Mouse (Mus musculus) kidney, embryonic 15.5 days (tissue): Measurements from ENCODE around the gene Utf1. TPM values are rescaled to one million over a fixed set of nuclear protein-coding genes. Genes with fewer than 3 reads are reported as not detected.
A peak's percentile ranks its signal among the peaks of the same experiment; 100 is the strongest.

Experiments
- ATAC-seq: fragments of 200-750 bp; cut with Nextera tagmentation; replicated peaks from 2 replicates; pipeline ENCODE4 v1.8.0; 2017; ENCODE audit warnings: moderate TSS enrichment; ENCODE audit not compliant: low FRiP score
- H3K27ac ChIP-seq: fragments of 300-500 bp; sonication (generic); 2 replicates; pipeline ENCODE4 v1.5.1; 2015; ENCODE audit warnings: mild to moderate bottlenecking, inconsistent platforms
- H3K27me3 ChIP-seq: fragments of 300-500 bp; sonication (generic); 2 replicates; pipeline ENCODE4 v1.6.1; 2015; ENCODE audit warnings: inconsistent platforms
- H3K36me3 ChIP-seq: fragments of 300-500 bp; sonication (generic); 2 replicates; pipeline ENCODE4 v1.6.1; 2015; ENCODE audit warnings: inconsistent platforms
- H3K4me1 ChIP-seq: fragments of 300-500 bp; sonication (generic); 2 replicates; pipeline ENCODE4 v1.6.1; 2015; ENCODE audit warnings: inconsistent platforms
- H3K4me2 ChIP-seq: fragments of 300-500 bp; sonication (generic); 2 replicates; pipeline ENCODE4 v1.6.1; 2015; ENCODE audit warnings: moderate library complexity, mild to moderate bottlenecking, inconsistent platforms
- H3K4me3 ChIP-seq: fragments of 300-500 bp; sonication (generic); replicated peaks from 2 replicates; pipeline ENCODE4 v1.5.1; 2015; ENCODE audit warnings: mild to moderate bottlenecking, inconsistent platforms
- H3K9ac ChIP-seq: fragments of 300-500 bp; sonication (generic); 2 replicates; pipeline ENCODE4 v1.6.1; 2015; ENCODE audit warnings: mild to moderate bottlenecking, inconsistent platforms
- H3K9me3 ChIP-seq: fragments of 300-500 bp; sonication (generic); replicated peaks from 2 replicates; pipeline ENCODE4 v1.6.1; 2016; ENCODE audit warnings: inconsistent platforms
- WGBS: fragments of 180-500 bp; shearing (Covaris S2); methylation state at CpG from one replicate; pipeline ENCODE4 v1.1.7; 2015; ENCODE audit warnings: mixed read lengths; 5-methylcytosine and 5-hydroxymethylcytosine counted together
- polyA plus RNA-seq: library from polyadenylated mRNA; unstranded; fragments of >200 nt; fragmentation: Nextera tagmentation; extraction: Ambion mirVana; gene quantifications from 2 replicates; pipeline ENCODE4 v1.2.1, GENCODE M21; 2015

The Utf1 gene
- polyA plus RNA-seq, 1 experiment from 2014 or later, result not detected

DNA sequence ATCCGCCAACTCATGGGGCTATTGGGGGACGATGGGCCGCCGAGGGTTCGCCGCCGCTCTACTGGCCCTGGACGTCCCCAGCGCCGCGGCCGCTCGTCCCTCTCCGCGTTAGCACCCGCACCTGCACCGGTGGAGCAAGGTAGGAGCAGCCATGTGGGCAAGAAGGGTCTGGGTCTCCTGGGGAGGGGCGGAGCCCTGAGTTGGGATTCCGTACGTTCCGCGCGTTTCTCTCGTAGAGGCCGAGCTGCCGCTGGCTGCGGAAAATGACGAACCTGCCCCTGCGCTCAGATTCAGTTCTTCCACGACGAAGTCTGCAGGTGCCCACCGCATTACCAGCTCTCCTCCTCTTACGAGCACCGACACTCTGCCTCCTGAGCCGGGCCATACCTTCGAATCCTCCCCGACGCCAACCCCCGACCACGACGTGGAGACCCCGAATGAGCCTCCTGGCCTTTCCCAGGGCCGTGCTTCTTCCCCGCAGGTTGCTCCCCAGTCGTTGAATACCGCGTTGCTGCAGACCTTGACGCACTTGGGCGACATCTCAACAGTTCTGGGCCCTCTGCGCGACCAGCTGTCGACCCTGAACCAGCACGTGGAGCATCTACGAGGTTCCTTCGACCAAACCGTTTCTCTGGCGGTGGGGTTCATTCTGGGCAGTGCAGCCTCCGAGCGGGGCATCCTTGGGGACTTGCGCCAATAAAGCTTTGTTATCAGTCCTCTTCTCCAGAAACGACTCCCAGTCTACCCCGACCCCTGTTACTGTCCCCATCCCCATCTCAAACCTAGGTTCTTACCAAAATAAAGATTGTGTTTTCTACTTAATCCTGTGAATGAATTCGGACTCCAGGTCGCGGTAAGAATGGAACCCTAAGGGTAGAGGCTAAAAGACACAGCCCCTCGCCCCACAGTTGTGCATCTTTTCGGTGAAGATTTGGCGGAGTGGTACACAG, 977 bp downstream of the Utf1 start:
- H3K27ac ChIP-seq, result no peak overlapping the region
- H3K9me3 ChIP-seq, result no peaks in the 10 kb centered on the region
- H3K36me3 ChIP-seq, result no peaks in the 10 kb centered on the region
- peaks cover 15% of the 10 kb centered on the region for H3K4me1 ChIP-seq
- no peak overlapping the region for H3K9ac ChIP-seq
- peak overlapping the region; percentile 39 for H3K4me3 ChIP-seq
- ATAC-seq, result no peak; the same call in none of the 2 replicates
- 3% methylated on average over 68 of the region's 68 CpGs for WGBS
- peaks cover 86% of the 10 kb centered on the region for H3K27me3 ChIP-seq
- H3K4me2 ChIP-seq, result peak overlapping the region; percentile 55

DNA sequence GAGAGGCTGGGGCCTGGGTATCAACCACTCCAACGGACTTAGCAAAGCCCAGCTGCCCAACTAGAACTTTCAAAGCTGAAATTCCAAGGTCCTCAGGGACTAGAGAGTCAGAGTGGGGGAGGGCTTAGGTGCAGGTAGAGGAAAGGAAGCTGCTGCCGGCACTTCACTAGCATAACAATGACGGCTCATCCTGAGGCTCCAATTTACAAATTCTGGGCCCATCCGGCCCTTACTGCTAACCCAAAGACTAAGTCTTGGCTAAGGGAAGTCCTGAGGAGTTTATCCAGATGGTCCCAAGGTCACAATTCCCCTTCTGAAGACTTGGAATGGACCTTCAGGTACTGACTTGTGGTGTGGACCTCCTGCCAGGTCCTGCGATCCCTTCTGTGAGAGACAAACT, 1.9 kb downstream of the Utf1 start:
- no peak for ATAC-seq
- Histone ChIP-seq H3K9ac (no peak overlapping the region), H3K4me3 (no peak overlapping the region), H3K27me3 (peaks cover 84% of the 10 kb centered on the region), H3K4me1 (peaks cover 18% of the 10 kb centered on the region), H3K4me2 (no peak overlapping the region), H3K27ac (no peak overlapping the region), H3K36me3 (no peaks in the 10 kb centered on the region), H3K9me3 (no peaks in the 10 kb centered on the region)
- 16% methylated on average over 5 of the region's 5 CpGs for WGBS

DNA sequence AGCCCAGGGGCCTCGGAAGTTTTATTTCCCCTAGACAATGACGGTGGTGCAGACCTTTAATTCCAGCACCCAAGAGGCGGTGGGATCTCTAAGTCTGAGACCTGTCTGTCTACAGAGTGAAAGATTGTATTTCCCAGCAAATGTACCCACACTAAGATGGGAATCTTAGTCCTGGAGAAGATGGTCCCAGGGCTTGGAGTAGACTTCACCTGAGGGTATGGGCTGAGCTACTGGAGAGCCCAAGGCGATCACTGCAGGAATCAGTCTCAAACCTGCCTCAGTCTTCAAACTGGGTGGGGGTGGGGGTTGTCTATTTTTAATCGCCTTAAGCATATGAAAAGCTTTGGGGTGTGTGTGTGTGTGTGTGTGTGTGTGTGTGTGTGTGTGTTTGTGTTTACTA, 2.4 kb downstream of the Utf1 start:
- no peaks in the 10 kb centered on the region for H3K36me3 ChIP-seq
- no peaks in the 10 kb centered on the region for H3K9me3 ChIP-seq
- WGBS, result 27% methylated on average over 5 of the region's 5 CpGs
- H3K9ac ChIP-seq, result no peak overlapping the region
- ATAC-seq, result no peak
- no peak overlapping the region for H3K27ac ChIP-seq
- H3K4me3 ChIP-seq, result no peak overlapping the region
- peaks cover 79% of the 10 kb centered on the region for H3K27me3 ChIP-seq
- H3K4me2 ChIP-seq, result no peak overlapping the region
- peaks cover 19% of the 10 kb centered on the region for H3K4me1 ChIP-seq

DNA sequence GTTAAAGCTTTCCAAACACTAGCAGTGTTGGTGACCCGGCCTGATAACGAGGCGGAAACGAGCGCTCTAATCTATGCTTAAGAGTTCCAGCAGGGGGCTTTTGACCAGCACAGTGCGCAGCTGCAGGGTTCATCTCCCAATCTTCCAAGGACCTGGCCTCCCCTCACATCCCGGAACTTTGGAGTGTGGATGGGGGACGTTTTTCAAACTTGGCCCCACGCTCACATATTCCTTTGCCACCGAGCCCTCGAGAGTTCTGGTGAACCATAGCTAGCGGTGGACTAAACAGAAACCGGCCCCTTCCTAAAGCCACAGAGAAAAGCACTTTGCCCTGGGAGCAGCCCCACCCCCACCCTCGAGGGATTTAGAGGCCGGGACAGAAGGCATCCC, 6.3 kb downstream of the Utf1 start:
- H3K27ac ChIP-seq, result peak overlapping the region; percentile 64; the same call in 1 of the 2 replicates
- under 1% methylated on average over 15 of the region's 15 CpGs for WGBS

DNA sequence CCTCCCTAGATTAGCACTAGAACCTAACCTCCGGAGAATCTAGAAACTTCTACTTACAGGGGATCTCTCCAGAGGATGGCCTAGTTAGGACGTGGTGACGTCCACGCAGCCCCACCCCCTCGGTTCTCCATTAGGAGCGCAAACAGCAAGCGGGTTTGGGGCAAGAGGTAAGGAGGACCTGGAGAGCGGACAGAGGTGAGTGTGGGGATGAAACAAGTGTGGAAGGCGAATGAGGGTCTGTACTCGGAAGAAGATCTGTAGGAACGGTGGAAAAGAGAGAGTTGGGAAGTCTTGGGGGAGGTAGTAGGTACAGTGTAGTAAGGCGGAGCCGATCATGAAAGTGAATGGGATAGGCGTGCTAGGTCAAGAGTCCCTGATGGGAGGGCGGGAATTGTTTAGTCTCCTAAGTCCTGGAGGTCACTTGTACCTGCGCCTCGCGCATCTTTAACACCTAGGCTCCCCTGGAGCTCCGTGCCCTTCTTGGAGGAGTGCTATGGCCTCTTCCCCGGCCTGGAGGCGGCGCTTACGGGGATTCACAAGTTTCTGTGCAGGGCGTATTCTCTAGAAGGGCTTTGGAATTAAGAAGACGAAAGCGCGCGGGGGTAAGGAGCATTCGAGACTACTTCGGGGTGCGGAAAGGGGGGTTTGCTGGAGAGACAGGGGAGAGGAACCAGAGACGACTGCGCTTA, 6.8 kb downstream of the Utf1 start:
- Histone ChIP-seq H3K4me3 (peak overlapping the region; percentile 62), H3K9me3 (no peaks in the 10 kb centered on the region), H3K9ac (peak overlapping the region; percentile 47), H3K4me2 (peak overlapping the region; percentile 93), H3K4me1 (peaks cover 8% of the 10 kb centered on the region; the same call in 1 of the 2 replicates), H3K27ac (peak overlapping the region; percentile 64), H3K36me3 (no peaks in the 10 kb centered on the region), H3K27me3 (peaks cover 35% of the 10 kb centered on the region)
- ATAC-seq, result peak; percentile 84
- WGBS, result under 1% methylated on average over 33 of the region's 33 CpGs

More for the DNA sequence above, 6.3 kb downstream of the Utf1 start:
- H3K36me3 ChIP-seq, result no peaks in the 10 kb centered on the region
- H3K4me2 ChIP-seq, result peak overlapping the region; percentile 93
- H3K27me3 ChIP-seq, result peaks cover 40% of the 10 kb centered on the region
- H3K4me3 ChIP-seq, result peak overlapping the region; percentile 62
- H3K9me3 ChIP-seq, result no peaks in the 10 kb centered on the region
- peak overlapping the region; percentile 47 for H3K9ac ChIP-seq
- H3K4me1 ChIP-seq, result peaks cover 8% of the 10 kb centered on the region; the same call in 1 of the 2 replicates
- peak; percentile 81 for ATAC-seq

DNA sequence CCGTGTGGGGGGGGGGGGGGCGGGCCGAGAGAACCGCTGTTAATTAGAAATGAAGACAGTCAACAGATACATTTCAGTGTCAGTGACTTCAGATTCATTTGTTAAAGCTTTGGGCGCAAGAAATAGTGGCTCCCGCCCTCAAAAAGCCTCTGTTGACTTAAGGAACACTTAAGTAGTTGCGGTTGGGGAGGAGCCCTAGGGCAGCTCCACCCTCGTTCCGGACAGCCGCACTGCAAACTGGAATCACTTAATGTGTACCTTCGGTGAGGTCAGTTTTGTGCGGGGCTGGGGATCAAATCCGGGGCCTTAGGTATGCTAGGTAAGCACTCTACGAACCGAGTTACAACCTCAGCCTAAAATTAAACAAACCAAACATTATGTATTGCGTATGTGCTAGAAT, 7.5 kb downstream of the Utf1 start:
- Histone ChIP-seq H3K4me2 (peak overlapping the region; percentile 93), H3K4me1 (peaks cover 8% of the 10 kb centered on the region; the same call in 1 of the 2 replicates), H3K9me3 (no peaks in the 10 kb centered on the region), H3K36me3 (no peaks in the 10 kb centered on the region), H3K9ac (peak overlapping the region; percentile 47; the same call in 1 of the 2 replicates), H3K27me3 (peaks cover 28% of the 10 kb centered on the region), H3K27ac (0 out of 2 replicates have a peak overlapping the region, but pooled peaks have one; percentile 64), H3K4me3 (peak overlapping the region; percentile 62)
- ATAC-seq, result 0 out of 2 replicates have a peak, but pooled peaks have one; percentile 26
- WGBS, result 5% methylated on average over 16 of the region's 16 CpGs

DNA sequence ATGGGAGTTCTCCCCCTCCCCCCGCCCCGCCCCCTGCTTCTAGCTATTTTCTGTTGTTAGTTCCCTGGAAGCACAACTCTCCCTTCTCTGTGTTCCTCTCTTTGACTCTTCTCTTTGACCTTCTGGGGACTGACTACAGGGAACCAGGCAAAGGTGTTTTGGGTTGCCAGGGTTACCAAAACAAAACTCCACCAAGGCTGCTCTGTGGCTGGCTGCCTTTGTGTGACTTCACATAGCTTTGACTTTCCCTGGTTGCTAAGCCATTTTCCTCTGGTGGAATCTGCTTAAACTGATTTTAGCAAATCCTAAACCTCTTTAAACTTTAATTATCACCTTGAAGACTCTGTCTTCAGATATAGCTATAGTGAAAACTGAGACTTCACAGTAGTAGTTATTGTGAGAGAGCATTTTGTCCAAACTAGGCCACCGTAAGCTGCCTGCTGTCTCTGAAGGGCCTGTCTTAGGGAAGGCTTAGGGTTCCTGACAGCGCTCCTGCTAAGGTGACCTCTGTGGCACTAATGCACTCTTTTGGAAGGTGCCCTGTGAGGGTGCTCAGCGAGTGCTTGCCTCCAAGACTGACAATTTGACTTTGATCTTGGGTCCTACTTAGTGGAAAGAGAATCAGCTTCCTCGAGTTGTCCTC, 8.5 kb downstream of the Utf1 start:
- Histone ChIP-seq H3K27me3 (peaks cover 28% of the 10 kb centered on the region), H3K4me3 (no peak overlapping the region), H3K27ac (no peak overlapping the region), H3K4me1 (peaks cover 8% of the 10 kb centered on the region; the same call in 1 of the 2 replicates), H3K9ac (no peak overlapping the region), H3K4me2 (no peak overlapping the region), H3K36me3 (no peaks in the 10 kb centered on the region), H3K9me3 (no peaks in the 10 kb centered on the region)
- no peak for ATAC-seq
- WGBS, result 66% methylated on average over 6 of the region's 6 CpGs

DNA sequence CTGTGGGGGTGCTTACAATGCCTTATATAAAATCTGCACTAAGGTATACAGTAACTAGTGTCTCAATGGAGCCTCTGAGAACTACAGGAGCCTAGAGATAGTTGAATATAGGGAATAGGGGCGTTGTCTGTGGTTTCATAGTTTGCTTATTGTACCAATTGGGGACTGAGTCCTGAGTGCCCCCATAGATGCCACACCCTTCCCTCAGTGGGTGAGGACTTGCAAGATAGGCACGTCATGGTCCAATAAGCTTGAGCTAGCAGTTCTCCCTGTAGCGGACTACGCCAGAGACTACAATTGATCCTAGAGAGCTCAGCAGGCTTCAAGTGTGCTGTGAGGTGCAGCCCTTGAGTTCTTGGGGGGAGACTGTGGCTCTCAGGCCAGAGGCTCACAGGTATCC, 11.9 kb downstream of the Utf1 start:
- peaks cover 27% of the 10 kb centered on the region for H3K27me3 ChIP-seq
- no peaks in the 10 kb centered on the region for H3K36me3 ChIP-seq
- H3K4me3 ChIP-seq, result no peak overlapping the region
- no peaks in the 10 kb centered on the region for H3K9me3 ChIP-seq
- ATAC-seq, result no peak
- 71% methylated on average over 4 of the region's 4 CpGs for WGBS
- H3K4me1 ChIP-seq, result peaks cover 8% of the 10 kb centered on the region
- H3K4me2 ChIP-seq, result no peak overlapping the region
- no peak overlapping the region for H3K9ac ChIP-seq
- H3K27ac ChIP-seq, result no peak overlapping the region

DNA sequence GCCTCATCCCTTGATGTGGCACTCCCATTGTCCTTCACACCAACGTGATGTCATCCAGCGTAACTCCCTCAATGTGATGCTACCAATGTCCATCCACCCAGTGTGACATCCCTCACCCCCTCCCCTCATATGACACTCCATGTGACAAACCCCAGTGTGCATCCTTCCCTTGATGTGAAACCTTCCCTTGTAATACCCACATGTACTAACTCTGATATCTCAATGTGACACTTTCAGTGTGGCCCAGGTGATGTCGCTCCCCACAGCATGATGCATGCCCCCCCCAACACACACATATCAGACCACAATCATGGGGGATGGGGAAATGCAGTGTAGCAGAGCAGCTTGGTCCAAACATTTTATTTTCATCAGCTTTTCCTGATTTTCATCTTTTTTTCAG, 13.1 kb downstream of the Utf1 start:
- Histone ChIP-seq H3K27ac (no peak overlapping the region), H3K36me3 (no peaks in the 10 kb centered on the region), H3K4me1 (peaks cover 4% of the 10 kb centered on the region; the same call in 1 of the 2 replicates), H3K4me3 (no peak overlapping the region), H3K4me2 (no peak overlapping the region), H3K9ac (no peak overlapping the region), H3K27me3 (peaks cover 31% of the 10 kb centered on the region), H3K9me3 (no peaks in the 10 kb centered on the region)
- ATAC-seq, result no peak
- WGBS, result 77% methylated on average over 3 of the region's 3 CpGs

DNA sequence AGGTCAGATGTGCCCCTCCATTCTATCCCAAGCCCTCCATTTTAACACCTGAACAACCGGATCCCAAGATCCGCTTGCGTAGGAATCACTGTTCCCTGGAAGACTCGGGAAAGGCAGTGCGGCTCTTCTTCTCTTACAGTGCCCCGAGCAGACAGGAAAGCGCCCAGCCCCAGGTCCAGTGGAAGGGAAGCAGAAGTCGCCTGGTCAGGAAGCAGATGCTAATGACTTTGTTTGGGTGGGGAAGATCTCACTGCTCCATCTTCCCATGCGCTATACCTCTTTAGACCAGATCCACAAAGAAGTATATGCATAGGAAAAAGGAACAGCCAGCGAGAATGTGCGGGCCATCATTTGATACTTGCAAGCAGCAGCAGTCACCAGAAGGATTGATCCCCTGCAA, 13.8 kb downstream of the Utf1 start:
- H3K9ac ChIP-seq, result no peak overlapping the region
- H3K36me3 ChIP-seq, result no peaks in the 10 kb centered on the region
- H3K27ac ChIP-seq, result no peak overlapping the region
- H3K4me1 ChIP-seq, result peaks cover 4% of the 10 kb centered on the region; the same call in 1 of the 2 replicates
- WGBS, result 55% methylated on average over 11 of the region's 11 CpGs
- no peak for ATAC-seq
- H3K4me3 ChIP-seq, result no peak overlapping the region
- peaks cover 31% of the 10 kb centered on the region for H3K27me3 ChIP-seq
- no peaks in the 10 kb centered on the region for H3K9me3 ChIP-seq
- H3K4me2 ChIP-seq, result no peak overlapping the region

DNA sequence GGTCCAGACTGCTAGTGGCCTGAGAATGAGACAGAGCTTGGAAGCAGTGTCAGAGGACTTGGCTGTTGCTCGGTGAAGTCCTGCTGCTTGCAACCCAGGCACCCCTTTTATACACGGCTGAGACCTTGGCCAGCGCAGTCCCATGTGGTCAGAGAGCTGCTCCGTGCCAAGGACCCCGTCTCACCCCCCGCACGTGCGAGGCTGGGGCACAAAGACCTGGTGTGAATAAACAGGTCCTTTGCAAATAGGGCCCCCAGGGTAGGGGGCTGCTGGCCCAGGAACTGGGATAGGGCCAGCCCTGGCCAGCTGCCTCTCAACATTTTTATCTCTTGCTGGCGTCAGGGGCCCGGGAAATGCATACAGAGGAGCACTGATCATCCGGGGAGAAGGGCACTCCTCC, 14.4 kb downstream of the Utf1 start:
- Histone ChIP-seq H3K27me3 (peaks cover 31% of the 10 kb centered on the region), H3K36me3 (no peaks in the 10 kb centered on the region), H3K4me2 (no peak overlapping the region), H3K9me3 (no peaks in the 10 kb centered on the region), H3K4me3 (no peak overlapping the region), H3K9ac (no peak overlapping the region), H3K4me1 (peaks cover 4% of the 10 kb centered on the region; the same call in 1 of the 2 replicates), H3K27ac (no peak overlapping the region)
- no peak for ATAC-seq
- WGBS, result 42% methylated on average over 11 of the region's 11 CpGs
